Mouse (Mus musculus): ENCODE data around the gene Gm37419.

The Gm37419 gene

GRCm38 (mm10) chr16:23997228-23997627 lies 8.9 kb downstream of the Gm37419 start:
- no peak for DNase-seq

GRCm38 (mm10) chr16:23997912-23998311 lies 9.6 kb downstream of the Gm37419 start:
- no peak for DNase-seq

- DNase-seq = no peak
Observed at GRCm38 (mm10) chr16:24005928-24006327, 17.6 kb downstream of the Gm37419 start.

- DNase-seq = no peak
Observed at GRCm38 (mm10) chr16:24009891-24010290, 21.6 kb downstream of the Gm37419 start.

- no peak for DNase-seq
Observed at GRCm38 (mm10) chr16:24011306-24011705, 23.0 kb downstream of the Gm37419 start.

GRCm38 (mm10) chr16:24012066-24012465 lies 23.8 kb downstream of the Gm37419 start:
- no peak for DNase-seq

GRCm38 (mm10) chr16:24014378-24014777 lies 26.1 kb downstream of the Gm37419 start:
- DNase-seq = no peak

GRCm38 (mm10) chr16:24016273-24016672 lies 28.0 kb downstream of the Gm37419 start:
- DNase-seq = no peak

GRCm38 (mm10) chr16:24016742-24017141 lies 28.5 kb downstream of the Gm37419 start:
- DNase-seq = no peak

- DNase-seq = peak; percentile 26
Observed at GRCm38 (mm10) chr16:24021722-24022121, 33.4 kb downstream of the Gm37419 start.

GRCm38 (mm10) chr16:24022605-24023004 lies 34.3 kb downstream of the Gm37419 start:
- no peak for DNase-seq

GRCm38 (mm10) chr16:24025442-24025841 lies 37.2 kb downstream of the Gm37419 start:
- DNase-seq = no peak

- no peak for DNase-seq
Observed at GRCm38 (mm10) chr16:24029965-24030672, 41.8 kb downstream of the Gm37419 start.

- no peak for DNase-seq
Observed at GRCm38 (mm10) chr16:24033259-24033658, 45.0 kb downstream of the Gm37419 start.

- no peak for DNase-seq
Observed at GRCm38 (mm10) chr16:24034450-24034849, 46.2 kb downstream of the Gm37419 start.

- DNase-seq = no peak
Observed at GRCm38 (mm10) chr16:24035767-24036166, 47.5 kb downstream of the Gm37419 start.

GRCm38 (mm10) chr16:24036398-24036797 lies 48.1 kb downstream of the Gm37419 start:
- DNase-seq = no peak
